Mouse (Mus musculus) thymus, adult 2 months (tissue): ENCODE data around the gene Slc16a12.

ENCODE experiments used
- CTCF ChIP-seq: fragments of 200-500 bp; IDR thresholded peaks from 2 replicates; pipeline ENCODE4 v1.5.1; 2012; ENCODE audit warnings: mild to moderate bottlenecking, control low read depth, low read length, moderate library complexity, borderline replicate concordance; ENCODE audit not compliant: control insufficient read depth, poor library complexity, insufficient read depth; ENCODE audit errors: extremely low read depth
- POLR2A ChIP-seq: fragments of 200-500 bp; IDR thresholded peaks from 2 replicates; pipeline ENCODE4 v1.6.1; 2012; ENCODE audit warnings: mild to moderate bottlenecking, low read length, control low read depth, moderate library complexity; ENCODE audit not compliant: control insufficient read depth, poor library complexity, insufficient read depth; ENCODE audit errors: extremely low read depth

- no peak for TF ChIP-seq CTCF
- TF ChIP-seq POLR2A = no peak
Observed at GRCm38 (mm10) chr19:34699300-34699699, 47.8 kb downstream of the Slc16a12 start.
